Comparison of ENCODE assay signal across 8 mouse cellular contexts in the genomic region with DNA sequence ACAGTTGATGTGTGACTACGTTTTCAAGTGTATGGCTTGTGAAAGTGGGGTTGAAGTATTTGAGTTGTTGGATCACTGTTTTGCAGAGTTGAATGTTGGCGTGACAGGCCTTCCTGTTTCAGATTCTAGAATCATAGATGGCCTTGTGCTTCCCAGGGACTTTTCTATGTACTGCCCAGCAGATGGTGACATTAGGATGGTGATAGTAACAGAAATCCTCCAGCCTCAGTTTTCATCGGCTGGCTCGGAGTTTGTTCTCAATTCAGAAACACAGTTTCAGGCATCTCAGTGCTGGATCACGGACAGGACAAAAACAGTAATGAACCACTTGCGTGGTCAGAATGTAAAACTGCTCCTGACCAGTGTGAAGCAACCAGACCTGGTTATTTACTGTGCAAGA. TPM values are rescaled to one million over a fixed set of nuclear protein-coding genes. Genes with fewer than 3 reads are reported as not detected.
DNase-seq lines count a peak whose midpoint lies in the region; ATAC-seq and TF ChIP-seq lines count a peak whose summit lies in the region.

No protein-coding gene starts in this region.

- no peaks in the 10 kb centered on the region for H3K9me3 ChIP-seq in forebrain, embryonic 10.5 days
- no peaks in the 10 kb centered on the region for H3K9me3 ChIP-seq in forebrain, embryonic 16.5 days (ENCODE audit: control insufficient read depth, low read length)
- no peaks in the 10 kb centered on the region for H3K9me3 ChIP-seq in embryonic facial prominence, embryonic 13.5 days

- no peak for TF ChIP-seq POLR2A in myocyte (IDR thresholded peaks at IDR 0.05; ENCODE audit: insufficient read length, low read depth)

- 86% methylated on average over 6 of the region's 6 CpGs for WGBS in forebrain, embryonic 10.5 days
- WGBS in forebrain, embryonic 16.5 days, result 82% methylated on average over 6 of the region's 6 CpGs
- WGBS in embryonic facial prominence, embryonic 13.5 days, result 80% methylated on average over 6 of the region's 6 CpGs

- peaks cover 4% of the 10 kb centered on the region for H3K79me2 ChIP-seq in myocyte (ENCODE audit: control insufficient read depth, insufficient read depth)

- no peak overlapping the region for H3K4me2 ChIP-seq in forebrain, embryonic 16.5 days (ENCODE audit: low read length)
- 0 out of 2 replicates have a peak overlapping the region, but pooled peaks have one; percentile 63 for H3K4me2 ChIP-seq in embryonic facial prominence, embryonic 13.5 days
- peak overlapping the region; percentile 80 for H3K4me2 ChIP-seq in myocyte (ENCODE audit: low read depth)

- peaks cover 10% of the 10 kb centered on the region for H3K36me3 ChIP-seq in forebrain, embryonic 10.5 days (replicated peaks)
- H3K36me3 ChIP-seq in forebrain, embryonic 16.5 days (ENCODE audit: control insufficient read depth, insufficient read depth), result no peaks in the 10 kb centered on the region
- no peaks in the 10 kb centered on the region for H3K36me3 ChIP-seq in embryonic facial prominence, embryonic 13.5 days
- H3K36me3 ChIP-seq in myocyte (ENCODE audit: control insufficient read depth, insufficient read depth), result no peaks in the 10 kb centered on the region

- H3K9ac ChIP-seq in forebrain, embryonic 16.5 days (replicated peaks; ENCODE audit: low read depth, low read length), result no peak overlapping the region
- H3K9ac ChIP-seq in embryonic facial prominence, embryonic 13.5 days, result no peak overlapping the region

- no peaks in the 10 kb centered on the region for H3K27me3 ChIP-seq in forebrain, embryonic 10.5 days (ENCODE audit: poor library complexity, severe bottlenecking)
- H3K27me3 ChIP-seq in forebrain, embryonic 16.5 days (replicated peaks; ENCODE audit: control insufficient read depth, insufficient read depth, low read length), result no peaks in the 10 kb centered on the region
- no peaks in the 10 kb centered on the region for H3K27me3 ChIP-seq in embryonic facial prominence, embryonic 13.5 days
- H3K27me3 ChIP-seq in myocyte (ENCODE audit: control insufficient read depth, insufficient read depth, insufficient read length), result no peaks in the 10 kb centered on the region

- H3K4me3 ChIP-seq in forebrain, embryonic 10.5 days, result peak overlapping the region; percentile 81; the same call in 1 of the 2 replicates
- no peak overlapping the region for H3K4me3 ChIP-seq in forebrain, embryonic 16.5 days (replicated peaks; ENCODE audit: low read length)
- no peak overlapping the region for H3K4me3 ChIP-seq in embryonic facial prominence, embryonic 13.5 days
- H3K4me3 ChIP-seq in myocyte, result peak overlapping the region; percentile 46

- H3K4me1 ChIP-seq in forebrain, embryonic 10.5 days, result peaks cover 15% of the 10 kb centered on the region
- 0 out of 2 replicates have a peak, but pooled peaks cover 4% of the 10 kb centered on the region for H3K4me1 ChIP-seq in forebrain, embryonic 16.5 days (replicated peaks; ENCODE audit: control insufficient read depth, insufficient read depth, low read length)
- peaks cover 9% of the 10 kb centered on the region; the same call in 1 of the 2 replicates for H3K4me1 ChIP-seq in embryonic facial prominence, embryonic 13.5 days

- H3ac ChIP-seq in myocyte (ENCODE audit: control insufficient read depth, insufficient read length), result no peak overlapping the region

- DNase-seq in forebrain, embryonic 10.5 days (ENCODE audit: extremely low spot score, low spot score), result no peak
- peak; percentile 22 for DNase-seq in lung, postnatal 10 days
- DNase-seq in lung, postnatal 14 days, result no peak
- DNase-seq in kidney, adult 18-20 months, result no peak
- no peak for DNase-seq in layer of hippocampus, adult 8-10 months (ENCODE audit: low spot score in 2 of 2)

- ATAC-seq in forebrain, embryonic 16.5 days, result no peak
- no peak for ATAC-seq in embryonic facial prominence, embryonic 13.5 days (ENCODE audit: insufficient number of reproducible peaks, insufficient read depth, low FRiP score, low TSS enrichment, low read depth)

- no peak overlapping the region for H3K27ac ChIP-seq in forebrain, embryonic 10.5 days
- no peak overlapping the region for H3K27ac ChIP-seq in forebrain, embryonic 16.5 days (ENCODE audit: low read length)
- H3K27ac ChIP-seq in embryonic facial prominence, embryonic 13.5 days, result no peak overlapping the region

TF ChIP-seq in myocyte, 11 proteins besides CTCF, POLR2A, EP300 and RAD21:
- TF ChIP-seq E2F4 (IDR thresholded peaks at IDR 0.05; ENCODE audit: insufficient read depth) (no peak), MAX (IDR thresholded peaks at IDR 0.05; ENCODE audit: low read depth) (no peak), CEBPB (IDR thresholded peaks at IDR 0.05; ENCODE audit: insufficient read depth, poor library complexity, severe bottlenecking) (no peak), TCF3 (IDR thresholded peaks at IDR 0.05; ENCODE audit: insufficient read length, low read depth) (no peak), USF1 (IDR thresholded peaks at IDR 0.05; ENCODE audit: low read depth) (no peak)

RNA-seq across cellular contexts. Expression of a gene that starts 1.1 kb away (rescaled TPM):
- polyA plus RNA-seq in forebrain, embryonic 10.5 days (2016; fragmentation: Nextera tagmentation; extraction: Ambion mirVana), result 7.0 and 8.2 TPM in 2 replicates
- polyA plus RNA-seq in forebrain, embryonic 16.5 days (2015; fragmentation: Nextera tagmentation; extraction: Ambion mirVana), result 6.4 and 6.5 TPM in 2 replicates
- 6.2 and 6.5 TPM in 2 replicates for polyA plus RNA-seq in embryonic facial prominence, embryonic 13.5 days (2015; fragmentation: Nextera tagmentation; extraction: Ambion mirVana)
- polyA plus RNA-seq in myocyte (2012; fragmentation: generic; extraction: Trizol), result 1.7 TPM
- total RNA-seq in layer of hippocampus, adult 8-10 months (2022), result 1 to 10 TPM; 5.2 to 6.0 (median 5.7) TPM

Comparison
In these comparisons a context has a peak if more than half of its experiments do, and no peak if none do; other contexts are left out.
1. H3K4me3 ChIP-seq: peak in forebrain, embryonic 10.5 days (single experiment) and myocyte (single experiment); none in forebrain, embryonic 16.5 days (single experiment) and embryonic facial prominence, embryonic 13.5 days (single experiment).